Mouse (Mus musculus) kidney, embryonic 14.5 days (tissue): Measurements from ENCODE around the gene Actr2. TPM values are rescaled to one million over a fixed set of nuclear protein-coding genes. Genes with fewer than 3 reads are reported as not detected.

Experiments
- ATAC-seq: fragments of 200-750 bp; cut with Nextera tagmentation; 2 replicates; pipeline ENCODE4 v1.8.0; 2017; ENCODE audit warnings: moderate number of reproducible peaks, mild to moderate bottlenecking, moderate TSS enrichment, moderate library complexity; ENCODE audit not compliant: low FRiP score, low TSS enrichment
- H3K27ac ChIP-seq: fragments of 300-500 bp; sonication (generic); 2 replicates; pipeline ENCODE4 v1.5.1; 2014; ENCODE audit warnings: low read depth, mild to moderate bottlenecking, low read length, moderate library complexity, mixed read lengths
- H3K27me3 ChIP-seq: fragments of 300-500 bp; sonication (generic); 2 replicates; pipeline ENCODE4 v1.6.1; 2014; ENCODE audit warnings: mild to moderate bottlenecking, low read length; ENCODE audit not compliant: control insufficient read depth, insufficient read depth
- H3K36me3 ChIP-seq: fragments of 300-500 bp; sonication (generic); 2 replicates; pipeline ENCODE4 v1.6.1; 2014; ENCODE audit warnings: low read length, mixed read lengths; ENCODE audit not compliant: control insufficient read depth, insufficient read depth
- H3K4me1 ChIP-seq: fragments of 300-500 bp; sonication (generic); 2 replicates; pipeline ENCODE4 v1.6.1; 2014; ENCODE audit warnings: low read length, mixed read lengths; ENCODE audit not compliant: control insufficient read depth, insufficient read depth
- H3K4me2 ChIP-seq: fragments of 300-500 bp; sonication (generic); replicated peaks from 2 replicates; pipeline ENCODE4 v1.6.1; 2014; ENCODE audit warnings: low read depth, mild to moderate bottlenecking, low read length
- H3K4me3 ChIP-seq: fragments of 300-500 bp; sonication (generic); 2 replicates; pipeline ENCODE4 v1.5.1; 2014; ENCODE audit warnings: mild to moderate bottlenecking, low read length
- H3K9ac ChIP-seq: fragments of 300-500 bp; sonication (generic); 2 replicates; pipeline ENCODE4 v1.6.1; 2014; ENCODE audit warnings: low read depth, mild to moderate bottlenecking, low read length, moderate library complexity
- H3K9me3 ChIP-seq: fragments of 300-500 bp; sonication (generic); 2 replicates; pipeline ENCODE4 v1.6.1; 2016; ENCODE audit warnings: low read length; ENCODE audit not compliant: control insufficient read depth
- WGBS: fragments of 180-500 bp; shearing (Covaris S2); extraction: QIAGEN DNeasy Blood & Tissue Kit; methylation state at CpG from one replicate; pipeline ENCODE4 v1.1.7; 2014; 5-methylcytosine and 5-hydroxymethylcytosine counted together
- polyA plus RNA-seq: library from polyadenylated mRNA; unstranded; fragments of >200 nt; fragmentation: Nextera tagmentation; extraction: Ambion mirVana; gene quantifications from 2 replicates; pipeline ENCODE4 v1.2.1, GENCODE M21; 2014

Actr2 gene
- polyA plus RNA-seq, 1 experiment from 2014 or later: 71.5 TPM

GRCm38 (mm10) chr11:20022462-20022861, 90.3 kb downstream of the Actr2 start:
- no peak overlapping the region for H3K4me2 ChIP-seq
- H3K36me3 ChIP-seq: peaks cover 58% of the 10 kb centered on the region
- no peak overlapping the region for H3K9ac ChIP-seq
- H3K27me3 ChIP-seq: no peaks in the 10 kb centered on the region
- H3K4me3 ChIP-seq: no peak overlapping the region
- H3K9me3 ChIP-seq: peaks cover 38% of the 10 kb centered on the region
- H3K27ac ChIP-seq: no peak overlapping the region
- H3K4me1 ChIP-seq: no peaks in the 10 kb centered on the region
- 91% methylated on average over 2 of the region's 2 CpGs for WGBS
- no peak for ATAC-seq

DNA sequence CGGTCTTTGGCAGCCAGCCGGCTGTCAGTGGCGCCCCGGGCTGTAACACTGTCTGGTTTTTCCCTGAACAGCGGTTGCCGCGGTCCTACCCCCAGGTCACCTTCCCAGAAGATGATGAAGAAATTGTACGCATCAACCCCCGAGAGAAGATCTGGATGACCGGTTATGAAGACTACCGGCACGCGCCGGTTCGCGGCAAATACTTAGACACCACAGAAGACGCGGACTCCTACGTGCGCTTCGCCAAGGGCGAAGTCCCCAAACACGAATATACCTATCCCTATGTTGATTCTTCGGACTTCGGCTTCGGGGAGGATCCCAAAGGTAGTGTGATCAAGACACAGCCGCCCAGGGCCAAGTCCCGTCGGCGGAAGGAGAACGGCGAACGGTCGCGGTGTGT, 92.0 kb downstream of the Actr2 start:
- Histone ChIP-seq H3K4me3 (no peak overlapping the region), H3K4me1 (no peaks in the 10 kb centered on the region), H3K4me2 (no peak overlapping the region), H3K27me3 (no peaks in the 10 kb centered on the region), H3K9me3 (peaks cover 44% of the 10 kb centered on the region), H3K9ac (no peak overlapping the region), H3K36me3 (peaks cover 68% of the 10 kb centered on the region), H3K27ac (no peak overlapping the region)
- no peak for ATAC-seq
- 98% methylated on average over 35 of the region's 35 CpGs for WGBS

DNA sequence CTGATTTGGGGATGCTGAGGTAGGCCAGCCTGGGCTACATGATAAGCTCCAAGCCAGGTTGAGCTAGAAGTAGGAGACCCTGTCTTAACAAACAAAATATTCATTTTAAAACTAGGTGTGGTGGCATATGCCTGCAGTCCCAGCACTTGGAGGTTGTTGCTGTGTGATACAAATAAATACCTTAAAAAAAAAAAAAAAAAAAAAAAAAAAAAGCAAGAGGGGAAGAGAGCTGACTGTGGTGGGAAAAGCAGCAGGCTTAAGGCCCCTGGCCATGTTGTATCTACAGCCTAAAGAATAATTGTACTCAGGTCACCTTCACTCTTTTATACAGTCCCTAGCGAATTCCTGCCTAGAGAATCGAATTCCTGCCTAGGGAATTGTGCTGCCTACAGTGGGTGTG, 93.8 kb downstream of the Actr2 start:
- H3K4me1 ChIP-seq: no peaks in the 10 kb centered on the region
- H3K4me3 ChIP-seq: no peak overlapping the region
- no peak for ATAC-seq
- H3K36me3 ChIP-seq: peaks cover 64% of the 10 kb centered on the region
- no peak overlapping the region for H3K9ac ChIP-seq
- no peak overlapping the region for H3K4me2 ChIP-seq
- H3K9me3 ChIP-seq: peaks cover 44% of the 10 kb centered on the region
- 98% methylated on average over 2 of the region's 2 CpGs for whole genome bisulfite sequencing
- no peak overlapping the region for H3K27ac ChIP-seq
- H3K27me3 ChIP-seq: no peaks in the 10 kb centered on the region

DNA sequence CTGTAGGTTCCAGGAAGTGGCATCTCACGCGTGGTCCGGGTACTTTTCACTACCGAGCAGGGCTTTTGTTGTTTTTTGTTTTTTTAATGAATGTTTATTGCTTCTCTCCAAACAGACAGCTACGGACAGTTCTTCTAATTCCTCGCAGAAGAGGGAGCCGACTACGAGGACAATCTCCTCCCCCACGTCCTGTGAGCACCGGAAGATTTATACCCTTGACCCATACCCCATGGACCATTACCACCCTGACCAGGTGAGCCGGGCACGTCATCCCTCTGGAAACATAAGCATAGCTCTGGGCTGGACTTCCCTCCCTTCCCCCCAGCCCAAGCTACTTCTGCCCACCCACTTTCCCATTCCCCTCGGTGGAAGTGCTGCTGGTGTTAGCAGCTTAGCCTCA, 94.8 kb downstream of the Actr2 start:
- Histone ChIP-seq H3K27ac (no peak overlapping the region), H3K36me3 (peaks cover 63% of the 10 kb centered on the region)
- 65% methylated on average over 13 of the region's 13 CpGs for WGBS

GRCm38 (mm10) chr11:20013366-20013765, 99.3 kb downstream of the Actr2 start:
- no peak overlapping the region for H3K27ac ChIP-seq
- H3K4me2 ChIP-seq: no peak overlapping the region
- H3K9me3 ChIP-seq: peaks cover 11% of the 10 kb centered on the region
- H3K36me3 ChIP-seq: peaks cover 40% of the 10 kb centered on the region
- H3K4me1 ChIP-seq: peaks cover 12% of the 10 kb centered on the region; the same call in 1 of the 2 replicates
- H3K9ac ChIP-seq: no peak overlapping the region
- ATAC-seq: no peak
- H3K4me3 ChIP-seq: no peak overlapping the region
- no peaks in the 10 kb centered on the region for H3K27me3 ChIP-seq
- 96% methylated on average over 3 of the region's 3 CpGs for WGBS

More for the DNA sequence above, 94.8 kb downstream of the Actr2 start:
- peaks cover 44% of the 10 kb centered on the region for H3K9me3 ChIP-seq
- H3K4me2 ChIP-seq: no peak overlapping the region
- H3K4me3 ChIP-seq: no peak overlapping the region
- no peaks in the 10 kb centered on the region for H3K4me1 ChIP-seq
- H3K9ac ChIP-seq: no peak overlapping the region
- H3K27me3 ChIP-seq: no peaks in the 10 kb centered on the region
- ATAC-seq: no peak

Other genes starting within 250 kb of the Actr2 start
- gene Spred2, start 188.5 kb downstream of the Actr2 start, polyA plus RNA-seq: 9.8 and 12.3 TPM in 2 replicates
- gene Rab1a, start 88.5 kb upstream of the Actr2 start, polyA plus RNA-seq: 212 and 244 TPM in 2 replicates
- gene Cep68, start 136.5 kb upstream of the Actr2 start, polyA plus RNA-seq: 17.1 and 40.8 TPM in 2 replicates
- 5.2 and 10.9 TPM in 2 replicates for gene Slc1a4, start 219.8 kb upstream of the Actr2 start, polyA plus RNA-seq